Mouse (Mus musculus) inflammation-experienced regulatory T-cells, adult 6 months (primary cell): Measurements from ENCODE around the gene Psma6. TPM values are rescaled to one million over a fixed set of nuclear protein-coding genes. Genes with fewer than 3 reads are reported as not detected.
A peak's percentile ranks its signal among the peaks of the same experiment; 100 is the strongest.

ENCODE experiments used
- ATAC-seq: one replicate; pipeline ENCODE4 v1.8.0; 2017
- polyA plus RNA-seq, 3 experiments: library from polyadenylated mRNA; unstranded; fragments of 100-300 nt; shearing (Covaris generic); gene quantifications; one replicate each; pipeline ENCODE4 v1.2.1; 2017

Gene Psma6
- polyA plus RNA-seq, 3 experiments from 2014 or later = 255 to 323 (median 266) TPM

DNA sequence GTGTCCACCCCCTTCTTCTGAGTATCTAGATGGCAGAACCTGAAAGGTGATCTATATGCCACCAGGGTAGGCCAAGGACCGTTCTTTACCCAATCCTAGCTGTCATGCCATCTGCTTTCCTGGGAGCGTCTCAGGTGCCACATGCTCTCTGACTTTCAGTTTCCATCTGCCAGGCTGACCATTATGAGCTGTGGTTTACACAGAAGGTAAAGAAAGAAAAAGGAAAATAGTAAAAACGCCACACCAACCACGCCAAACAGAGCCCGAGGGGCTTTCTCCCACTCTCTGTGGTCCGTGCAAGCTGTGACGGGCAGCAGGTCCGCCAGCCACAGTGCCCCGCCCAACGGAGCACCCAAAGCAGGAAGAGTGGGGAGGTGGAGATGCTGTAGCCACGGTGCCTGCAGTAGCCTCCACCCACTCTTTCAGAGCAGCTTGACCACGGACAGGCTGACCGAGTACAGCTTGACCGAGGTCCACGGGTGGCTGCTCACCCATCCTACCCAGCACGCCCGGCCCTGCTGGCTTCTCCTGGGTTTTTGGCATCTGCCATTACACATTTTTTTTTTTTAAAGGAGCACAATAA lies 81.5 kb downstream of the Psma6 start:
- peak; percentile 35 for ATAC-seq

DNA sequence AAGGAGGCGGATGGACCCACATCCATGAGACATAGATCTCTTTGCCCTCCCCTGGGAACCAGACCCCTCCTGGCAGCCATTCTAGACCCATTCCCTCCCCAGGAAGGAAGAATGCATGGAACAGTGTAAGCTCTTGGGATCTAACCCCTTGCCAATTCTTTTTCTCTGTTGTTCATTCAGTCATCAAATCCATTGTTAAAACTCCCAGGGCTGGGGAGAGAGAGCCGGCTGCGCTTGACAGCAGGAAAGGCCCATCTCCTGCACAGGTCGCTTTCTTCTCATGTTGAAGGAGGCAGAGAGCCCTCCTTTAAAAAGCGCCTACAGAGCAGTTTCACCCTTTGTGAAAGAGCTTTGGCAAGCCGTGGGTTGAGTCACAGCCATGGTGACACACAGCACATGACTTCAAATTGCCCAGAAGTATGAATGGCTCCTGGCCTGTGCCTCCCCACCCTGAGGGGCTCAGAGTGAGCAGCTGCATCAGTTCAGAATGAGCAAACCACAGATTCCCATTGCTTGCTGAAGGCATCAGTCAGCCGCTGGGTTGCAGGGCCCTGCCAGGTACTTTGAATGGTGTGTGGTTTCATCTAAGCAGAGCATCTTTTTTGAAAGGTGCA lies 82.2 kb downstream of the Psma6 start:
- ATAC-seq = peak; percentile 55

DNA sequence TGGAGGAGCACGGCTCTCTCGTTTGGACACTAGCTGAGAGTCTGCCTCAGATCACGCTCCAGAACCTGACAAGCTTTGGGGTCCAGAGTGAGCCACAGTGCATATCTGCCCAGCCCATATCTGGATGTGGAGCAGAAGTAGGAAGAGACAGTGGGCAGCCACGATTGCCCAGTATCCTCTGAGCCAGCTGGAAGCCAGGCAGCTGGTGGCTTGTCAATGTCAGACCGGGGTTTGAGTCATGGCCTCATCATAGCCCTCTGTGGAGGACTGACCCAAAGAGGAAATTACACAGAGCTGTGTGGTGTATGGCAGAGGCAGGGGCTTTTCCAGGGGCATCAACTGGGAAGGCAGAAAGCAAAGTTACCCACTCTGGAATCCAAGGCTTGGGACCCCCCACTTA lies 82.8 kb downstream of the Psma6 start:
- ATAC-seq = no peak

DNA sequence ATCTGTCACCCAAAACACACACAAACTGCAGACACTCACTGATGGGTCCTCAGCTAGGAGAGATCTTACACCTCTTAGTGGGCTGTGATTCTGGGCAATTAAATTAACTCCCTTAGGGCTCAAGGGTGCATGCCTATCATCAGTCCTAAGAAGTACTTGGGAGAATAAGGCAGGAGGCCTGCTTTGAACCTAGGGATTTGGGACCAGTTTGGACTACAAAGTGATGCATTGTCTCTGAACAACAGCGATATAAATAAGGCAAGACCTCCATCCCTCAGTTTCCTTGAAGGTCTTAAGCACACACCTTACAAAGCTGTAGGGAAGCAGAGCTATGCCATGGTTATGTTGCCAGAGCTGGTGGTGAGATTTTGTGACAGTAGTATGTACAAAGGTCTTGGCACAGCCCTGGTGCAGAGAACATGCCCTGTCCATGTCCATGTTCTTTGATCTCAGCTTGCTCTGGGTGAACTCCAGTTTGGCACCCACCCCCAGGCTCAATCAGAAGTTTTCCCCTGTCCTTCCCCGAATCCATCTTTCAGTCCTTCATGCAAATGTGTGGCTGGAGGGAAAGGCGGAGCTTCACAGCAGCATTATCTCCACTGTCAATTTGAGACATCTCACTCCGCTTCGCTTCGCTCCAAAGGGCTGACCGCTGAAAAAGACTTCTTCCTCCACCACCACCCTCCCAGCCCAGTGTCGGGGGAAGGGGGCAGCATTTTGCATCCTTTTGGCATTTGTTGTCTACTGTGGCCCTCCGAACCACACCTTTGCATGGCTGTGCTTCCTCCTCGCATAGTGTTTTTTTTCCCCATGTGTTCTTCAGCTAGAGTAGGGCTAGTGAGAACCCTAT lies 83.5 kb downstream of the Psma6 start:
- ATAC-seq = no peak

Other genes with a start within 250 kb of the Psma6 start
- gene Srp54b, start 229.1 kb upstream of the Psma6 start, polyA plus RNA-seq = 10 to 100 TPM; 32.8 to 49.1 (median 34.4) TPM
- gene 1700047I17Rik2, start 184.6 kb upstream of the Psma6 start, polyA plus RNA-seq = not detected
- 10 to 100 TPM; 51.2 to 68.8 (median 54.5) TPM for gene Srp54c, start 154.1 kb upstream of the Psma6 start, polyA plus RNA-seq
- gene 1110008L16Rik, start 84.6 kb upstream of the Psma6 start, polyA plus RNA-seq = 10 to 100 TPM in 1 of 3 experiments, 1 to 10 TPM in 2; 6.1 to 10.2 (median 9.4) TPM
- gene Ppp2r3c, start 81.2 kb upstream of the Psma6 start, polyA plus RNA-seq = 10 to 100 TPM; 18.1 to 32.2 (median 20.8) TPM
- gene Nfkbia, start 108.4 kb downstream of the Psma6 start, polyA plus RNA-seq = 100 to 1,000 TPM; 545 to 574 (median 562) TPM
- gene Aldoart2, start 181.0 kb downstream of the Psma6 start, polyA plus RNA-seq = under 1 TPM in 2 of 3 experiments, not detected in 1; 0.23 to 0.40 TPM
- under 1 TPM; 0.18 to 0.34 (median 0.21) TPM for gene Insm2, start 215.2 kb downstream of the Psma6 start, polyA plus RNA-seq